Mouse (Mus musculus) liver, adult 2 months (tissue): ENCODE measurements around the gene Ythdf1.

ENCODE experiments used
- CTCF ChIP-seq: fragments of 200-500 bp; IDR thresholded peaks from 2 replicates; pipeline ENCODE4 v1.5.1; 2011; ENCODE audit warnings: low read depth, low read length, control low read depth
- POLR2A ChIP-seq: fragments of 200-500 bp; IDR thresholded peaks from 2 replicates; pipeline ENCODE4 v1.6.1; 2011; ENCODE audit warnings: low read length, control low read depth; ENCODE audit not compliant: insufficient read depth; ENCODE audit errors: extremely low read depth

DNA sequence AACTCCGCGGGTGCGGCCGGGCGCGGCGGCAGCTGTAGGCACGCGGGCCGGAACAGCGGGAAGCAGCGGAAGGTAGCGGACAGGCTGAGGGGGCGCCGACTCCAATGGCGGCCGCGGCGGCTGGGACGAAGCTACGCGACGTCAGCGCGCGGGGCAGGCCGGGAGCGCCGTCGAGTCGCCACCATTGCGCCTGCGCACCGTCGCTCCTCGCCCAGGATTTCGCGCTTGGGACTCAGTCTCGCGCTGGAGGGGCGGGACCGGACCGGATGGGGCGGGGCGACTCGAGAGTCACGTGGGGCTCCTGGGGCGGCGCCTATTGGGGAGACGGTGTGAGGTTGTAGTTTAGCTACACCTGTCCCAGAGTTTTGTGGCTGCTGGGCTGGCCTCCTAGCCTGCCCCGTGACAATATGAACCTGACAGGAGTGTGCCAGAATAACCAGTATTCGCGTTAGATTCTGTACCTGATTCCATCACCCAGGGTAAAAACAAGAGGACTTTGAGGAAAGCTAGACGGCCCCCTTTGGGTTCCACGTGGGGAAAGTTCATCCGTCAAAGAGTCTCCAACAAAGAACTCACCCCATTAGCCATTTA lies at the start of gene Ythdf1:
- TF ChIP-seq CTCF (no peak), POLR2A (peak; percentile 46; the same call in 1 of the 2 replicates)
